Mouse (Mus musculus) inflammation-experienced regulatory T-cells, adult 6 months (primary cell): ENCODE results near the gene Mterf2. TPM values are rescaled to one million over a fixed set of nuclear protein-coding genes. Genes with fewer than 3 reads are reported as not detected.

Experiments used
- polyA plus RNA-seq, 3 experiments: library from polyadenylated mRNA; unstranded; fragments of 100-300 nt; shearing (Covaris generic); gene quantifications; one replicate each; pipeline ENCODE4 v1.2.1; 2017

The Mterf2 gene
- polyA plus RNA-seq, 3 experiments from 2014 or later, result 16.1 to 25.0 (median 19.9) TPM

Other genes starting within 250 kb of the Mterf2 start
- 1 to 10 TPM; 5.4 to 9.2 (median 7.6) TPM for gene Ric8b, start 210.4 kb downstream of the Mterf2 start, polyA plus RNA-seq
- under 1 TPM; 0.50 to 0.62 (median 0.59) TPM for gene Fhl4, start 25.5 kb downstream of the Mterf2 start, polyA plus RNA-seq
- 10 to 100 TPM; 35.6 to 49.7 (median 40.2) TPM for gene Tmem263, start 25.4 kb downstream of the Mterf2 start, polyA plus RNA-seq
- 1 to 10 TPM; 4.1 to 7.8 (median 5.3) TPM for gene Cry1, start 57.0 kb upstream of the Mterf2 start, polyA plus RNA-seq